Mouse (Mus musculus) heart, adult 2 months (tissue): ENCODE data around the gene Rpl23a.

Experiments used
- CTCF ChIP-seq: fragments of 200-600 bp; IDR thresholded peaks from 2 replicates; pipeline ENCODE4 v1.8.1; 2022; ENCODE audit warnings: antibody characterized with exemption, mild to moderate bottlenecking, moderate library complexity
- EP300 ChIP-seq: fragments of 200-500 bp; IDR thresholded peaks from 2 replicates; pipeline ENCODE4 v1.6.1; 2011; ENCODE audit warnings: low read depth, low read length, control low read depth; ENCODE audit not compliant: insufficient read depth
- POLR2A ChIP-seq: fragments of 200-500 bp; IDR thresholded peaks from 2 replicates; pipeline ENCODE4 v1.6.1; 2011; ENCODE audit warnings: mild to moderate bottlenecking, low read depth, low read length, control low read depth; ENCODE audit not compliant: insufficient read depth

GRCm38 (mm10) chr11:78172748-78173383, 10.5 kb downstream of the Rpl23a start:
- no peak for TF ChIP-seq POLR2A
- TF ChIP-seq CTCF = no peak
- no peak for TF ChIP-seq EP300
